Mouse (Mus musculus) erythroblast, embryonic 14.5 days (primary cell): ENCODE measurements around the gene Akap6.

Experiments used
- GATA1 ChIP-seq: IDR thresholded peaks from 2 replicates; pipeline ENCODE4 v1.6.1; 2012; ENCODE audit warnings: low read length, inconsistent platforms, mixed read lengths
- TAL1 ChIP-seq: IDR thresholded peaks from 3 replicates; pipeline ENCODE4 v1.6.1; 2012; ENCODE audit warnings: low read length, inconsistent platforms, mixed read lengths

DNA sequence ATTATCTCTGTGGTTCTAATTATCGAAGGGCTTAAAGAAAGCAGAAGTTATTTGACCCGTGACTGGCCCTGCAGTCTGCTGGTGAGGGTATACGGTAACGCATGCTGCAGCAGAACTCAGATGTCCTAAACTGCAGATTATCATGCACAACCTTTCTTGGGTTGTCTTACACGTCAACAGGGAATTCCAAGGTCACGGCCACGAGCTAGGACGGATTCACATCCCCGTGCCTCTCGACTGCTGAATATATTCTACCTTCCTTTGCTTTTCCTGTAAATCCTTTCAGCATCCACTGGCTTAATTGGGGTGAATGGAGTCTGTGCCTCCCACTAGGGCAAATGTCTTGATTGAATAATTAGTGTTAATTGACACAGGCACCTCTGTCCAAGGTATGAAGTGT is 134.9 kb downstream of the Akap6 start:
- TF ChIP-seq GATA1 (no peak), TAL1 (no peak)
